Mouse (Mus musculus) midbrain, embryonic 14.5 days (tissue): ENCODE measurements around the gene Cldn34b1. TPM values are rescaled to one million over a fixed set of nuclear protein-coding genes. Genes with fewer than 3 reads are reported as not detected.
"Not testable (repeated sequence)": the region's sequence is repeated elsewhere in the genome, so short reads cannot be mapped to it uniquely, and the experiment has no call there.

Experiments
- ATAC-seq: fragments of 200-750 bp; cut with Nextera tagmentation; 2 replicates; pipeline ENCODE4 v1.8.0; 2017; ENCODE audit warnings: moderate number of reproducible peaks, moderate library complexity; ENCODE audit not compliant: low FRiP score, low TSS enrichment
- DNase-seq: peaks from one replicate; pipeline ENCODE4 v3.0.0-alpha.2; 2015
- H3K27ac ChIP-seq: fragments of 300-500 bp; sonication (generic); replicated peaks from 2 replicates; pipeline ENCODE4 v1.5.1; 2014; ENCODE audit warnings: mild to moderate bottlenecking, low read depth, low read length, moderate library complexity
- H3K27me3 ChIP-seq: fragments of 300-500 bp; sonication (generic); 2 replicates; pipeline ENCODE4 v1.6.1; 2014; ENCODE audit warnings: low read length, control low read depth, mixed read lengths; ENCODE audit not compliant: control insufficient read depth, insufficient read depth
- H3K36me3 ChIP-seq: fragments of 300-500 bp; sonication (generic); 2 replicates; pipeline ENCODE4 v1.6.1; 2014; ENCODE audit warnings: low read length, control low read depth; ENCODE audit not compliant: control insufficient read depth, insufficient read depth
- H3K4me1 ChIP-seq: fragments of 300-500 bp; sonication (generic); 2 replicates; pipeline ENCODE4 v1.6.1; 2014; ENCODE audit warnings: mild to moderate bottlenecking, antibody characterized with exemption, low read length, control low read depth; ENCODE audit not compliant: control insufficient read depth, insufficient read depth
- H3K4me2 ChIP-seq: fragments of 300-500 bp; sonication (generic); 2 replicates; pipeline ENCODE4 v1.6.1; 2014; ENCODE audit warnings: mild to moderate bottlenecking, low read length, moderate library complexity
- H3K4me3 ChIP-seq: fragments of 300-500 bp; sonication (generic); replicated peaks from 2 replicates; pipeline ENCODE4 v1.5.1; 2014; ENCODE audit warnings: low read depth, low read length
- H3K9ac ChIP-seq: fragments of 300-500 bp; sonication (generic); replicated peaks from 2 replicates; pipeline ENCODE4 v1.6.1; 2014; ENCODE audit warnings: mild to moderate bottlenecking, low read length, moderate library complexity
- H3K9me3 ChIP-seq: fragments of 300-500 bp; sonication (generic); 2 replicates; pipeline ENCODE4 v1.6.1; 2016; ENCODE audit warnings: low read length, control low read depth, mixed read lengths; ENCODE audit not compliant: control insufficient read depth
- WGBS: fragments of 180-500 bp; shearing (Covaris S2); extraction: QIAGEN DNeasy Blood & Tissue Kit; methylation state at CpG from one replicate; pipeline ENCODE4 v1.1.7; 2014; 5-methylcytosine and 5-hydroxymethylcytosine counted together
- polyA plus RNA-seq: library from polyadenylated mRNA; unstranded; fragments of >200 nt; fragmentation: Nextera tagmentation; extraction: Ambion mirVana; gene quantifications from 2 replicates; pipeline ENCODE4 v1.2.1, GENCODE M21; 2014

Cldn34b1 gene
- polyA plus RNA-seq: not detected in 2 replicates

- not testable (repeated sequence) for H3K27ac ChIP-seq, DNase-seq, H3K9ac ChIP-seq, H3K4me2 ChIP-seq, H3K4me1 ChIP-seq, H3K9me3 ChIP-seq, H3K27me3 ChIP-seq, ATAC-seq, H3K36me3 ChIP-seq, H3K4me3 ChIP-seq
- WGBS: 85% methylated on average over 3 of the region's 3 CpGs
Observed at GRCm38 (mm10) chrX:154890167-154890566, at the start of gene Cldn34b1. TSS of gene Cldn34b1 (minus strand) at chrX:154890267.

- WGBS: 44% methylated on average over 1 of the region's 1 CpGs
- not testable (repeated sequence) for H3K27ac ChIP-seq
Observed at GRCm38 (mm10) chrX:154935887-154936286, 45.8 kb upstream of the Cldn34b1 start, which contains the start of gene Magea6. TSS of gene Magea6 (minus strand) at chrX:154935987.

More at GRCm38 (mm10) chrX:154935887-154936286, 45.8 kb upstream of the Cldn34b1 start, which contains the start of gene Magea6:
- not testable (repeated sequence) for H3K36me3 ChIP-seq, DNase-seq, H3K4me2 ChIP-seq, H3K27me3 ChIP-seq, ATAC-seq, H3K9ac ChIP-seq, H3K9me3 ChIP-seq, H3K4me1 ChIP-seq, H3K4me3 ChIP-seq

Other genes starting within 250 kb of the Cldn34b1 start
- not detected in 2 replicates for gene Magea6, start 45.7 kb upstream of the Cldn34b1 start, polyA plus RNA-seq
- gene Magea3, start 59.2 kb upstream of the Cldn34b1 start, polyA plus RNA-seq: not detected in 2 replicates
- not detected in 2 replicates for gene Magea8, start 105.6 kb upstream of the Cldn34b1 start, polyA plus RNA-seq
- gene Magea5, start 172.9 kb upstream of the Cldn34b1 start, polyA plus RNA-seq: not detected in 2 replicates
- gene Magea1, start 199.5 kb upstream of the Cldn34b1 start, polyA plus RNA-seq: not detected in 2 replicates
- gene Magea2, start 203.4 kb upstream of the Cldn34b1 start, polyA plus RNA-seq: not detected in 2 replicates
- not detected in 2 replicates for gene Cldn34b2, start 238.1 kb upstream of the Cldn34b1 start, polyA plus RNA-seq